Comparison of ENCODE assay signal across 18 mouse cellular contexts in the genomic region with DNA sequence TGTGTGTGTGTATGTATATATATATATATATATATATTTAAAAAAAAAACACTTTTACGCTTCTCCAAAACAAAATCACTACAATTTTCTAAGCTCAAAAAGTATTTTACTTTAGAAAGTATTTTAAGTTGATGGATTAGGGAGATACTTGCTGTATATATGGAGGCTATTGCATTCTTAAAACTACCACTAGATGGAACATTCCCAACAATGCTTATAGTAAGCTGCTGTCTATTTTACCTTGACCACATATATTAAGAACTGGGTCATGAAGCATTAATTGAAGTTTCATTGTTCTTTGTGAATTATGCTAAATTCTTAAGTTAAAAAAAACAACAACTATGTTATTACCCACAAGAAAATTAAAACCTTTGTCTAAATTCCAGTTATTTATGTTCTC. TPM values are rescaled to one million over a fixed set of nuclear protein-coding genes. Genes with fewer than 3 reads are reported as not detected.
DNase-seq lines count a peak whose midpoint lies in the region; ATAC-seq and TF ChIP-seq lines count a peak whose summit lies in the region.
"Had no signal": no experiment of that assay in that cellular context is flagged by ENCODE, and none has a peak within 500 bp of the region (broad histone marks: within the 10 kb centered on the region; RNA-seq: fewer than 3 reads in every experiment).

No protein-coding gene starts in this region.

- H3K9me3 ChIP-seq in intestine, postnatal 0 days (ENCODE audit: control insufficient read depth): no peaks in the 10 kb centered on the region
- no peaks in the 10 kb centered on the region for H3K9me3 ChIP-seq in intestine, embryonic 15.5 days
- no peaks in the 10 kb centered on the region for H3K9me3 ChIP-seq in lung, postnatal 0 days (ENCODE audit: low read length)
- H3K9me3 ChIP-seq: embryonic facial prominence, embryonic 15.5 days; forebrain, embryonic 10.5 days had no signal

- no peak overlapping the region for H3K9ac ChIP-seq in intestine, postnatal 0 days (ENCODE audit: low read depth, low read length)
- H3K9ac ChIP-seq in intestine, embryonic 15.5 days: no peak overlapping the region
- H3K9ac ChIP-seq in lung, postnatal 0 days (replicated peaks; ENCODE audit: low read depth): no peak overlapping the region
- H3K9ac ChIP-seq: embryonic facial prominence, embryonic 15.5 days had no signal

- no peak for TF ChIP-seq EP300 in lung, postnatal 0 days (IDR thresholded peaks at IDR 0.05)

- no peaks in the 10 kb centered on the region for H3K27me3 ChIP-seq in intestine, postnatal 0 days (replicated peaks; ENCODE audit: control insufficient read depth, insufficient read depth, low read length)
- no peaks in the 10 kb centered on the region for H3K27me3 ChIP-seq in intestine, embryonic 15.5 days (replicated peaks)
- no peaks in the 10 kb centered on the region for H3K27me3 ChIP-seq in lung, postnatal 0 days (replicated peaks; ENCODE audit: insufficient read depth, low read length)
- H3K27me3 ChIP-seq: embryonic facial prominence, embryonic 15.5 days had no signal

- no peaks in the 10 kb centered on the region for H3K36me3 ChIP-seq in intestine, postnatal 0 days (ENCODE audit: control insufficient read depth, insufficient read depth)
- H3K36me3 ChIP-seq in intestine, embryonic 15.5 days: no peaks in the 10 kb centered on the region
- no peaks in the 10 kb centered on the region for H3K36me3 ChIP-seq in lung, postnatal 0 days (ENCODE audit: insufficient read depth, low read length)
- H3K36me3 ChIP-seq: embryonic facial prominence, embryonic 15.5 days had no signal

- no peaks in the 10 kb centered on the region for H3K4me1 ChIP-seq in intestine, postnatal 0 days (replicated peaks; ENCODE audit: control insufficient read depth, insufficient read depth, low read length)
- H3K4me1 ChIP-seq in intestine, embryonic 15.5 days (replicated peaks): no peaks in the 10 kb centered on the region
- H3K4me1 ChIP-seq in lung, postnatal 0 days (ENCODE audit: insufficient read depth, low read depth, low read length): no peaks in the 10 kb centered on the region
- H3K4me1 ChIP-seq: embryonic facial prominence, embryonic 15.5 days; forebrain, embryonic 10.5 days had no signal

- no peak overlapping the region for H3K4me3 ChIP-seq in intestine, postnatal 0 days (ENCODE audit: low read depth, low read length)
- H3K4me3 ChIP-seq in intestine, embryonic 15.5 days (replicated peaks): no peak overlapping the region
- no peak overlapping the region for H3K4me3 ChIP-seq in lung, postnatal 0 days (ENCODE audit: low read depth, low read length)
- H3K4me3 ChIP-seq: embryonic facial prominence, embryonic 15.5 days; forebrain, embryonic 10.5 days had no signal

- WGBS in intestine, postnatal 0 days: 95% methylated on average over 1 of the region's 1 CpGs
- WGBS in intestine, embryonic 15.5 days: 88% methylated on average over 1 of the region's 1 CpGs
- 94% methylated on average over 1 of the region's 1 CpGs for WGBS in lung, postnatal 0 days

- TF ChIP-seq CTCF in intestine, postnatal 0 days (IDR thresholded peaks at IDR 0.05; ENCODE audit: low read depth): peak; percentile 55
- peak; percentile 48 for TF ChIP-seq CTCF in lung, postnatal 0 days (IDR thresholded peaks at IDR 0.05)

- H3K27ac ChIP-seq in intestine, postnatal 0 days (ENCODE audit: low read depth, low read length): no peak overlapping the region
- H3K27ac ChIP-seq in intestine, embryonic 15.5 days: no peak overlapping the region
- no peak overlapping the region for H3K27ac ChIP-seq in lung, postnatal 0 days (ENCODE audit: low read length)
- H3K27ac ChIP-seq: embryonic facial prominence, embryonic 15.5 days; forebrain, embryonic 10.5 days had no signal

- ATAC-seq in CD4-positive, CD25-positive, alpha-beta regulatory T cell, adult 4 months: no peak
- no peak for ATAC-seq in intestine, postnatal 0 days
- no peak for ATAC-seq in intestine, embryonic 15.5 days
- no peak for ATAC-seq in lung, postnatal 0 days

- peak; percentile 7 for DNase-seq in CD4-positive, CD25-positive, alpha-beta regulatory T cell, adult 2 months (ENCODE audit: low read depth, low spot score)
- DNase-seq in lung, postnatal 0 days (ENCODE audit: low spot score): peak; percentile 21
- no peak for DNase-seq in lung, postnatal 4 days
- DNase-seq in retina, postnatal 1 day: peak; percentile 6
- no peak for DNase-seq in spleen, postnatal 36 days (ENCODE audit: low spot score in 2 of 2)
- DNase-seq: cerebellum, adult 9-11 months; heart, postnatal 4 days; kidney, postnatal 14 days; lung, postnatal 10 days; right cerebral cortex, postnatal 4 days; thymus, adult 18-20 months had no signal

- no peak overlapping the region for H3K4me2 ChIP-seq in intestine, postnatal 0 days (replicated peaks; ENCODE audit: low read depth)
- no peak overlapping the region for H3K4me2 ChIP-seq in intestine, embryonic 15.5 days (replicated peaks)
- no peak overlapping the region for H3K4me2 ChIP-seq in lung, postnatal 0 days (replicated peaks; ENCODE audit: low read depth, low read length)
- H3K4me2 ChIP-seq: embryonic facial prominence, embryonic 15.5 days; heart, embryonic 11.5 days; liver, embryonic 11.5 days had no signal

RNA-seq across cellular contexts. Expression of gene Pdk3, which starts 24.0 kb away (rescaled TPM):
- 10 to 100 TPM; 15.6 to 18.3 TPM for polyA plus RNA-seq in CD4-positive, CD25-positive, alpha-beta regulatory T cell, adult 4 months (2017; shearing (Covaris generic))
- 44.2 and 45.7 TPM in 2 replicates for polyA plus RNA-seq in intestine, postnatal 0 days (2015; fragmentation: Nextera tagmentation; extraction: Ambion mirVana)
- 55.3 and 57.8 TPM in 2 replicates for polyA plus RNA-seq in intestine, embryonic 15.5 days (2015; fragmentation: Nextera tagmentation; extraction: Ambion mirVana)
- polyA plus RNA-seq in lung, postnatal 0 days (2015; fragmentation: Nextera tagmentation; extraction: Ambion mirVana): 29.8 and 30.1 TPM in 2 replicates

Comparison
In these comparisons a context has a peak if more than half of its experiments do, and no peak if none do; other contexts are left out.
1. DNase-seq: peak in CD4-positive, CD25-positive, alpha-beta regulatory T cell, adult 2 months (single experiment), lung, postnatal 0 days (single experiment) and retina, postnatal 1 day (single experiment); none in lung, postnatal 4 days (0 of 2) and spleen, postnatal 36 days (0 of 2).